Comparison of ENCODE assay signal across 29 mouse cellular contexts in the genomic region with DNA sequence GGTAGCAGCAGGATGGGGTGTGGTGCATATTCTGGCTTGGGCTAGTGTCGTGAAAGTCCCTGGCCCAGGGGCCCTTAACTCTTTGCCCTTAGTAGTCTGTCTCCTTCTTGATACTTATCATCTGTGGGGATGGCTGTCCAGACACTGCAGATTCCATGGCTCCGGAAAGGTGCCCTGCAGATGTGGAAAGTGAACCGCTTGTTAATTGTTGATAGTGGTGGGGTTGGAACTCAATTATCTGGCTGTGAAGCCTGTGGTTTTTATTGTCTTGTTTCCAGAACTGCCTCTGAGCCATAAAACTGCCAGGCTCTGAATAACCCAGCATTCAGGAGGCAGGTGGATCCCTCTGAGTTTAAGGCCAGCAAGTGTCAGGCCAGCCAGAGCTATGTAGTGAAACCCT. TPM values are rescaled to one million over a fixed set of nuclear protein-coding genes. Genes with fewer than 3 reads are reported as not detected.
DNase-seq lines count a peak whose midpoint lies in the region; ATAC-seq and TF ChIP-seq lines count a peak whose summit lies in the region.
"Had no signal": no experiment of that assay in that cellular context is flagged by ENCODE, and none has a peak within 500 bp of the region (broad histone marks: within the 10 kb centered on the region; RNA-seq: fewer than 3 reads in every experiment).

No protein-coding gene starts in this region.

- H3K36me3 ChIP-seq in intestine, embryonic 14.5 days (ENCODE audit: control insufficient read depth, insufficient read depth, low read length) = peaks cover 55% of the 10 kb centered on the region
- H3K36me3 ChIP-seq in intestine, postnatal 0 days (ENCODE audit: control insufficient read depth, insufficient read depth) = peaks cover 48% of the 10 kb centered on the region
- H3K36me3 ChIP-seq in neural tube, embryonic 15.5 days = peaks cover 37% of the 10 kb centered on the region

- no peak overlapping the region for H3K4me3 ChIP-seq in intestine, embryonic 14.5 days (ENCODE audit: low read depth, low read length)
- no peak overlapping the region for H3K4me3 ChIP-seq in intestine, postnatal 0 days (ENCODE audit: low read depth, low read length)
- H3K4me3 ChIP-seq in neural tube, embryonic 15.5 days (replicated peaks) = no peak overlapping the region
- H3K4me3 ChIP-seq: embryonic facial prominence, embryonic 10.5 days; embryonic facial prominence, embryonic 13.5 days; erythroblast, embryonic 14.5 days; forebrain, embryonic 13.5 days; heart, embryonic 12.5 days; heart, embryonic 15.5 days; hindbrain, embryonic 10.5 days; hindbrain, embryonic 13.5 days had no signal

- H3K27me3 ChIP-seq in intestine, embryonic 14.5 days (replicated peaks; ENCODE audit: control insufficient read depth, insufficient read depth, low read length) = no peaks in the 10 kb centered on the region
- H3K27me3 ChIP-seq in intestine, postnatal 0 days (replicated peaks; ENCODE audit: control insufficient read depth, insufficient read depth, low read length) = no peaks in the 10 kb centered on the region
- no peaks in the 10 kb centered on the region for H3K27me3 ChIP-seq in neural tube, embryonic 15.5 days (replicated peaks)
- H3K27me3 ChIP-seq: CH12.LX; embryonic facial prominence, embryonic 13.5 days; forebrain, embryonic 13.5 days; heart, embryonic 12.5 days; heart, embryonic 15.5 days; hindbrain, embryonic 13.5 days had no signal

- no peak for DNase-seq in intestine, embryonic 14.5 days (ENCODE audit: low spot score)
- DNase-seq in neural tube, embryonic 10.5 days (ENCODE audit: extremely low spot score, low spot score) = no peak
- DNase-seq in lung, adult 18-20 months = no peak
- DNase-seq: adrenal gland, adult 8-10 months; adrenal gland, postnatal 25 days; B cell, adult 2 months; cerebellum, adult 11-12 months; cerebellum, adult 8-10 months; cerebellum, postnatal 10 days; cerebellum, postnatal 36 days; embryo, embryonic 11 days; gastrocnemius, postnatal 14 days; heart, postnatal 36 days had no signal

- no peak for TF ChIP-seq CTCF in intestine, postnatal 0 days (IDR thresholded peaks at IDR 0.05; ENCODE audit: low read depth)

- peaks cover 27% of the 10 kb centered on the region for H3K4me1 ChIP-seq in intestine, embryonic 14.5 days (replicated peaks; ENCODE audit: control insufficient read depth, insufficient read depth, low read length)
- peaks cover 12% of the 10 kb centered on the region; the same call in 1 of the 2 replicates for H3K4me1 ChIP-seq in intestine, postnatal 0 days (replicated peaks; ENCODE audit: control insufficient read depth, insufficient read depth, low read length)
- peaks cover 48% of the 10 kb centered on the region for H3K4me1 ChIP-seq in neural tube, embryonic 15.5 days

- H3K9ac ChIP-seq in intestine, embryonic 14.5 days (ENCODE audit: low read length) = 0 out of 2 replicates have a peak overlapping the region, but pooled peaks have one; percentile 16
- no peak overlapping the region for H3K9ac ChIP-seq in intestine, postnatal 0 days (ENCODE audit: low read depth, low read length)
- no peak overlapping the region for H3K9ac ChIP-seq in neural tube, embryonic 15.5 days (replicated peaks)
- H3K9ac ChIP-seq: embryonic facial prominence, embryonic 13.5 days; forebrain, embryonic 13.5 days; heart, embryonic 12.5 days; heart, embryonic 15.5 days; hindbrain, embryonic 13.5 days had no signal

- ATAC-seq in intestine, embryonic 14.5 days (replicated peaks; ENCODE audit: low FRiP score, low TSS enrichment, low read depth) = no peak
- ATAC-seq in intestine, postnatal 0 days = no peak
- ATAC-seq in neural tube, embryonic 15.5 days (ENCODE audit: low FRiP score) = no peak
- ATAC-seq in megakaryocyte-erythroid progenitor cell, adult 5-6 weeks (replicated peaks; ENCODE audit: low FRiP score, low TSS enrichment, poor library complexity, severe bottlenecking) = peak; percentile 48
- ATAC-seq: activated CD4-positive, CD25-positive, alpha-beta regulatory T cell, adult 4 months; forebrain, embryonic 13.5 days; forebrain, embryonic 16.5 days; hindbrain, embryonic 16.5 days had no signal

- H3K4me2 ChIP-seq in intestine, embryonic 14.5 days (ENCODE audit: low read length) = no peak overlapping the region
- H3K4me2 ChIP-seq in intestine, postnatal 0 days (replicated peaks; ENCODE audit: low read depth) = no peak overlapping the region
- H3K4me2 ChIP-seq in neural tube, embryonic 15.5 days = no peak overlapping the region
- H3K4me2 ChIP-seq: embryonic facial prominence, embryonic 13.5 days; forebrain, embryonic 13.5 days; heart, embryonic 12.5 days; heart, embryonic 15.5 days; hindbrain, embryonic 13.5 days had no signal

- 49% methylated on average over 3 of the region's 3 CpGs for WGBS in intestine, embryonic 14.5 days
- WGBS in intestine, postnatal 0 days = 34% methylated on average over 3 of the region's 3 CpGs
- WGBS in neural tube, embryonic 15.5 days = 14% methylated on average over 3 of the region's 3 CpGs

- H3K27ac ChIP-seq in intestine, embryonic 14.5 days (ENCODE audit: low read depth) = no peak overlapping the region
- no peak overlapping the region for H3K27ac ChIP-seq in intestine, postnatal 0 days (ENCODE audit: low read depth, low read length)
- 0 out of 2 replicates have a peak overlapping the region, but pooled peaks have one; percentile 9 for H3K27ac ChIP-seq in neural tube, embryonic 15.5 days (replicated peaks)
- H3K27ac ChIP-seq: embryonic facial prominence, embryonic 10.5 days; embryonic facial prominence, embryonic 13.5 days; forebrain, embryonic 13.5 days; heart, embryonic 15.5 days; hindbrain, embryonic 10.5 days; hindbrain, embryonic 13.5 days had no signal

- H3K9me3 ChIP-seq in intestine, embryonic 14.5 days (ENCODE audit: control insufficient read depth, low read length) = no peaks in the 10 kb centered on the region
- no peaks in the 10 kb centered on the region for H3K9me3 ChIP-seq in intestine, postnatal 0 days (ENCODE audit: control insufficient read depth)
- H3K9me3 ChIP-seq in neural tube, embryonic 15.5 days (replicated peaks) = no peaks in the 10 kb centered on the region
- H3K9me3 ChIP-seq: embryonic facial prominence, embryonic 10.5 days; embryonic facial prominence, embryonic 13.5 days; forebrain, embryonic 13.5 days; G1E; heart, embryonic 12.5 days; heart, embryonic 15.5 days; hindbrain, embryonic 10.5 days; hindbrain, embryonic 13.5 days had no signal

RNA-seq across cellular contexts. Expression of a gene that starts 8.8 kb away (rescaled TPM):
- 0.22 TPM in 2 replicates for polyA plus RNA-seq in intestine, embryonic 14.5 days (2014; fragmentation: Nextera tagmentation; extraction: Ambion mirVana)
- 0.20 and 0.52 TPM in 2 replicates for polyA plus RNA-seq in intestine, postnatal 0 days (2015; fragmentation: Nextera tagmentation; extraction: Ambion mirVana)
- 19.2 and 22.4 TPM in 2 replicates for polyA plus RNA-seq in neural tube, embryonic 15.5 days (2015; fragmentation: Nextera tagmentation; extraction: Ambion mirVana)
- not detected in 2 replicates for total RNA-seq in megakaryocyte-erythroid progenitor cell, adult 5-6 weeks (2014; fragmentation: Nextera tagmentation)
- total RNA-seq in megakaryocyte-erythroid progenitor cell, adult 5-6 weeks (2017) = 0.38 TPM in 1 of 2 replicates, not detected in the other
- polyA plus RNA-seq: activated CD4-positive, CD25-positive, alpha-beta regulatory T cell, adult 4 months; G1E had no signal

RNA-seq across cellular contexts. Expression of a gene that starts 13.2 kb away (rescaled TPM):
- 99.2 and 101 TPM in 2 replicates for polyA plus RNA-seq in intestine, embryonic 14.5 days (2014; fragmentation: Nextera tagmentation; extraction: Ambion mirVana)
- 43.1 and 46.7 TPM in 2 replicates for polyA plus RNA-seq in intestine, postnatal 0 days (2015; fragmentation: Nextera tagmentation; extraction: Ambion mirVana)
- polyA plus RNA-seq in neural tube, embryonic 15.5 days (2015; fragmentation: Nextera tagmentation; extraction: Ambion mirVana) = 15.7 and 25.4 TPM in 2 replicates
- total RNA-seq in megakaryocyte-erythroid progenitor cell, adult 5-6 weeks (2014; fragmentation: Nextera tagmentation) = 54.7 and 56.7 TPM in 2 replicates
- 18.3 and 24.7 TPM in 2 replicates for total RNA-seq in megakaryocyte-erythroid progenitor cell, adult 5-6 weeks (2017)

RNA-seq across cellular contexts. Expression of a gene that starts 39.0 kb away (rescaled TPM):
- polyA plus RNA-seq in intestine, embryonic 14.5 days (2014; fragmentation: Nextera tagmentation; extraction: Ambion mirVana) = 86.1 and 86.3 TPM in 2 replicates
- polyA plus RNA-seq in intestine, postnatal 0 days (2015; fragmentation: Nextera tagmentation; extraction: Ambion mirVana) = 42.4 and 43.7 TPM in 2 replicates
- polyA plus RNA-seq in neural tube, embryonic 15.5 days (2015; fragmentation: Nextera tagmentation; extraction: Ambion mirVana) = 66.6 and 71.0 TPM in 2 replicates
- total RNA-seq in megakaryocyte-erythroid progenitor cell, adult 5-6 weeks (2014; fragmentation: Nextera tagmentation) = 41.6 and 61.2 TPM in 2 replicates
- total RNA-seq in megakaryocyte-erythroid progenitor cell, adult 5-6 weeks (2017) = 55.5 and 63.3 TPM in 2 replicates

RNA-seq across cellular contexts. Expression of a gene that starts 49.5 kb away (rescaled TPM):
- 60.8 and 65.2 TPM in 2 replicates for polyA plus RNA-seq in intestine, embryonic 14.5 days (2014; fragmentation: Nextera tagmentation; extraction: Ambion mirVana)
- 19.8 and 22.1 TPM in 2 replicates for polyA plus RNA-seq in intestine, postnatal 0 days (2015; fragmentation: Nextera tagmentation; extraction: Ambion mirVana)
- 24.3 and 29.6 TPM in 2 replicates for polyA plus RNA-seq in neural tube, embryonic 15.5 days (2015; fragmentation: Nextera tagmentation; extraction: Ambion mirVana)
- 54.1 and 55.2 TPM in 2 replicates for total RNA-seq in megakaryocyte-erythroid progenitor cell, adult 5-6 weeks (2014; fragmentation: Nextera tagmentation)
- total RNA-seq in megakaryocyte-erythroid progenitor cell, adult 5-6 weeks (2017) = 24.6 and 25.3 TPM in 2 replicates

RNA-seq across cellular contexts. Expression of a gene that starts 49.6 kb away (rescaled TPM):
- polyA plus RNA-seq in intestine, embryonic 14.5 days (2014; fragmentation: Nextera tagmentation; extraction: Ambion mirVana) = 0.31 and 0.50 TPM in 2 replicates
- 0.16 and 0.17 TPM in 2 replicates for polyA plus RNA-seq in intestine, postnatal 0 days (2015; fragmentation: Nextera tagmentation; extraction: Ambion mirVana)
- 0.27 and 0.51 TPM in 2 replicates for polyA plus RNA-seq in neural tube, embryonic 15.5 days (2015; fragmentation: Nextera tagmentation; extraction: Ambion mirVana)
- total RNA-seq in megakaryocyte-erythroid progenitor cell, adult 5-6 weeks (2014; fragmentation: Nextera tagmentation) = not detected in 2 replicates
- total RNA-seq in megakaryocyte-erythroid progenitor cell, adult 5-6 weeks (2017) = 0.38 TPM in 1 of 2 replicates, not detected in the other
- total RNA-seq: heart, postnatal 36 days had no signal
- polyA plus RNA-seq: erythroblast, embryonic 14.5 days had no signal

Comparison
In these comparisons a context has a peak if more than half of its experiments do, and no peak if none do; other contexts are left out.
1. RNA of a gene that starts 8.8 kb away (polyA plus RNA-seq): 19.2 to 22.4 TPM in neural tube, embryonic 15.5 days; 0.22 TPM in intestine, embryonic 14.5 days and 0.20 to 0.52 TPM in intestine, postnatal 0 days; every median in the first group is over 10 times any median in the second.